Mouse (Mus musculus): ENCODE data around the gene Acsbg1. TPM values are rescaled to one million over a fixed set of nuclear protein-coding genes. Genes with fewer than 3 reads are reported as not detected.

Gene Acsbg1
- polyA plus RNA-seq, 1 experiment from 2014 or later = 0.43 TPM

Small RNA genes lying within 50 kb of the gene (microRNA-seq; reads per million reads assigned to microRNA genes)
- not detected for gene Mir5710

Other genes with a start within 250 kb of the Acsbg1 start
- 2.2 and 3.1 TPM in 2 replicates for gene Dmxl2, start 160.2 kb downstream of the Acsbg1 start, polyA plus RNA-seq (2015; fragmentation: Nextera tagmentation; extraction: Ambion mirVana)
- not detected in 2 replicates for gene Sh2d7, start 122.9 kb downstream of the Acsbg1 start, polyA plus RNA-seq (2015; fragmentation: Nextera tagmentation; extraction: Ambion mirVana)
- gene Cib2, start 101.7 kb downstream of the Acsbg1 start, polyA plus RNA-seq (2015; fragmentation: Nextera tagmentation; extraction: Ambion mirVana) = 9.7 and 10.2 TPM in 2 replicates
- 96.5 and 100 TPM in 2 replicates for gene Idh3a, start 75.5 kb downstream of the Acsbg1 start, polyA plus RNA-seq (2015; fragmentation: Nextera tagmentation; extraction: Ambion mirVana)
- 7.0 and 9.5 TPM in 2 replicates for gene Dnaja4, start 37.0 kb upstream of the Acsbg1 start, polyA plus RNA-seq (2015; fragmentation: Nextera tagmentation; extraction: Ambion mirVana)
- 139 and 146 TPM in 2 replicates for gene Wdr61, start 72.6 kb upstream of the Acsbg1 start, polyA plus RNA-seq (2015; fragmentation: Nextera tagmentation; extraction: Ambion mirVana)
- gene Crabp1, start 102.9 kb upstream of the Acsbg1 start, polyA plus RNA-seq (2015; fragmentation: Nextera tagmentation; extraction: Ambion mirVana) = 14.9 and 15.4 TPM in 2 replicates
- 29.7 and 32.1 TPM in 2 replicates for gene Ireb2, start 201.9 kb upstream of the Acsbg1 start, polyA plus RNA-seq (2015; fragmentation: Nextera tagmentation; extraction: Ambion mirVana)

All from lung, embryonic 16.5 days (tissue).